Mouse (Mus musculus): ENCODE results near the gene Usp35.

DNA sequence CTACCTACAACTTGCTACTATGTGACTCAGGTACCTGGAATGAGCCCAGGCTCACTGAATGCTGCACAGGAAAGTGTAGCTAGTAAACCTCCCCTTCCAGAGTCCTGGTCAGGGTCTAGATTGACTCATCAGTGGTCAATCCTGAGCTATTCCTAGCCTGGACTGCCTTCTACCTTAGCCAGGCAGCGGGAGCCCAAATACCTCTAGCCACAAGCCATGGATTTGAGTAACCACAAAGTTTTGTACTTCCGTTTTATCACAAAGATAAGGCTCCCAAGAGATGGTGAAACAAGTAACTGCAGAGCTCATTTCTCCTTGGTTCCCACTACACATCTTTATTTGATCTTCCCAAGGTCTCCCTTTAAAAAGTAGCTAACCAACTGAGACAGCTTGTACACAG lies 30.9 kb downstream of the Usp35 start:
- TF ChIP-seq CTCF (IDR thresholded peaks at IDR 0.05; ENCODE audit: low read depth, low read length) (no peak), POLR2A (IDR thresholded peaks at IDR 0.05; ENCODE audit: extremely low read depth, insufficient read depth, low read length) (no peak)

All from liver, adult 2 months (tissue).